Mouse (Mus musculus) right cerebral cortex, postnatal 14 days (tissue): ENCODE data around the gene Tas2r143.

Experiments
- DNase-seq: peaks from one replicate; pipeline ENCODE4 v3.0.0; 2022

Gene Tas2r143

GRCm38 (mm10) chr6:42398998-42399397, 1.0 kb upstream of the Tas2r143 start:
- DNase-seq: no peak

DNA sequence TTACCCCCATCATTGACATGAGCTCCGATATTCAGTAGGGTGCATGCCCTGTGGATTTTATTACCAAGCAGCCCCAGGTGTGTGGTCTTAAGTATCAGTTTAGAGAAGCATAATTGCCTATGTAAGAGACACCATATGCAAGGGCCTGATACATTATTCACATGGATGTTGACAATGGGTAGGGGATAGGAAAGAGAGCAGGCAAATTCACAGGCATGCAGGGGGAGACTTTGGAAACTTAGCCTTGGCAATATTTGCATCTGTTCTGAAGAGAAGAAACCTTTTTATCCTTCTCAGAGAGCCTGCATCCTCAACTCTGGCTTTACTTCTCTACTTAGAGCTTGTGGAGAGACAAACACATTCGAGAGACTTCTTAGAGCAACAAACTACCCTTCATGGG, 5.1 kb downstream of the Tas2r143 start, which contains the start of gene Tas2r135:
Gene Tas2r135 (plus strand): TSS at position 301 of the 400 bp plus-strand sequence.
- DNase-seq: no peak

- no peak for DNase-seq
These were observed 19.4 kb downstream of the Tas2r143 start for GRCm38 (mm10) chr6:42419443-42419842.

DNA sequence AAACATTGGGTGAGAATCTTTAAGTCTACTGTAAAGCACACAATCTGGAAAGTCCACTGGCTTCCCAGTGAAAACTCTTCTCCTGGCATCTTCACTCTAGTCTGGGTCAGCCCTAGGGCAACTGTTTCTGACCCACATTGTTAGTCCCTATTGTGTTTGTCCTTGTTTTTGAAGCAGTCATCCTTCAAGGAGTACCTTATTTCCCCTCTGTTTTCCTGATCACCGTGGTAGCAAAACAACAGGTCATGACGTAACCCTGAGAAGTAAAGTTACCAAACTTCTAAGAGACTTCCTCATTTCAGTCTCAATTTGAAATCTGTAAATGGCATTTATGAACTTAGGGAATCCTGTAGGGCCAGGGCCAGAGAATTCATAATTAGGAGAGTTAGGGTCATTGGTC, 21.4 kb downstream of the Tas2r143 start:
- no peak for DNase-seq

GRCm38 (mm10) chr6:42424472-42424871, 24.4 kb downstream of the Tas2r143 start:
- no peak for DNase-seq

DNA sequence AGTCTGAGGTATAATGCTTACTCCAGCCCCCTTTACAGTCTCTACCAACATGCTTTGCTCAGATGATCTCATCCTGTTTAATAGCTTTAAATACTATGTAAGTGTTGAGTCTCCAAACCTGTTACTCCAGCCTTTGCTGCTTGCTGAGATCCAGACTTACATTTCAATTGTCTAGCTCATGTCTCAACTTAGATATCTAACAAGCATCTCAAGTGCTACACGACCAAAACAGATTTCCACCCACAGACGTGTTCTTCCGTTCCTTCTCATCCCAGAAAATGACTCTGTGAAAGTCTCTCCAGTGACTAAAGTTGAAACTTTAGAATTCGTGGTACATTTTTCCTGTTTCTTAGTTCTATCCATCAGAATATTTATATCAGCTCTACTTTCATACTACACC, 26.3 kb downstream of the Tas2r143 start:
- DNase-seq: no peak

GRCm38 (mm10) chr6:42433554-42433953, 33.5 kb downstream of the Tas2r143 start:
- no peak for DNase-seq

- no peak for DNase-seq
These were observed 34.4 kb downstream of the Tas2r143 start, which contains the start of gene Tas2r126 for GRCm38 (mm10) chr6:42434446-42434845. TSS of gene Tas2r126 (plus strand) at chr6:42434535.

DNA sequence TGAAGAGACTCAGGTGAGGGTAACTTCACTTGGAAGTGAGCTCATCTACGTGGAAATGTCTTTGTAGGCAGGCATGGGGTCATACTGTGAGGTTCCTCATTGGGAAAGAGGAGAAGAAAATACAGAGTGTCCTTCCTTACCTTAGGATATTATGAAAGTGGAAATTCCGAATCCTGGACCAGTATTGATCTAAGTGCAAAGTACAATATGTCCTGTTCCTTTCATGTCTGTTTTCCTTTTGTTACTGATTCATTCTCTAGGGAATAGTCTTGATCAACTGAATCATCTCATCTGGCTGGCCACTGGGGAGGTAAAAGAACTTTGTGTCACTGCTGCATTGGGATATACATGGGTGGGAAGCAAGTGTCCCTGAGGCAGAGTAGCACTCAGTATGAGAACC, 35.5 kb downstream of the Tas2r143 start:
- DNase-seq: no peak

DNA sequence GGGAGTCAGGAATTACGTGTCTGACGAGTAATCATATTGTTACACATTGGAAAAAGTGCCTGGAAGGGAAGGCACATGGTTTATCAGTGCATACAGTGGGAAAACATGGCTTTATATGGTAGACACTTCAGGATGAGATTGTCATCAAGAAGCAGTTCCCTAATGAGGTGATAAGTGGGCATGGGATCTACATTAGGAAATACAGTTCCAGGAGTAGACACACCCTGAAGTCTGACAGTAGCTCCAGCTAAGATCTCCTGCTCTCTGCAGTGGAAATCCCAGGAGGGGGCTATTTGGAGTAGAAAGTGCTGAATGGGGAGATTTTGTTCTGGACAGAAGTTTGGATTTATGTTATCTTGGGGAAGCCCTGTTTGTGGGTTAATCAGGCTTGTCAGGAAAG, 41.4 kb downstream of the Tas2r143 start:
- no peak for DNase-seq

GRCm38 (mm10) chr6:42444491-42444890, 44.5 kb downstream of the Tas2r143 start:
- no peak for DNase-seq

DNA sequence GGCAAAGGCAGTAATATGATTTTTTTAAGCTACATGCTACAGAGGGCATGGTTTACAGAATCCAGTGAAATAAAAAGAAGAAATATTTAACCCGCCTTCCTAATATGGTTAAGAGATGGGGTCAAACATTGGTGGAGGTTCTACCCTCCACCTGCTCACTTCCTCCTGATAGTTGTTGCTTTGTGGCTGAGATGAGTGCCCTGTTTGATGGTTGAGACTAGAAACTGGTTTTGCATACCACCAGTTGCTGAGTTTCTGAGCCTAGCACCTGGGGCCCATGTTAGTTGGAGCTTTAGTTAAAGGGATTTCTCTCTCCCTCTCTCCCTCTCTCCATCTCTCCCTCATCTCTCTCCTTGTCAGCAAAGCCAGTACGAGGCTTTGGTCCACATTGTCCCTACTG, 47.3 kb downstream of the Tas2r143 start:
- no peak for DNase-seq
